Mouse (Mus musculus): ENCODE data around the gene Gucd1. TPM values are rescaled to one million over a fixed set of nuclear protein-coding genes. Genes with fewer than 3 reads are reported as not detected.

Gucd1 gene
- polyA plus RNA-seq, 1 experiment from 2014 or later = 32.8 TPM

DNA sequence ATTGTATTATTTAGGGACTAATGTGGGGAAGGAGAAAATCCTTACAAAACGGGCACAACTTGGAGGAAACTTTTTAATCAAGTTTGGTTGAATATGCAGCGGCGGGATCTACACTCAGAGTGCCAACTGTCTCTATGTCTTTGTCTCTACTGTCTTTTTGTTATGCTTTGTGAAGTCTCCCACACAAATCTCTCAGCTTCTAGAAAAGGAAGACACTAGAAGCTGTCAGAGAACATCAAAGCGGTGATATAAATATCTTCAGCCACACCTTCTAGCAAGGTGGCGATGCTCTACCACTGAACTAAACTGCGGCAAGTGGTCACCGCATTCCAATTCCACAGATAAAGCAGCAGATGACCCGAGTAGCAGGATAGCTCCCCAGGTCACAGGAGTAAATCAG lies 111.9 kb downstream of the Gucd1 start:
- no peak for ATAC-seq (ENCODE audit: insufficient number of reproducible peaks, insufficient read depth, low FRiP score, low read depth)

DNA sequence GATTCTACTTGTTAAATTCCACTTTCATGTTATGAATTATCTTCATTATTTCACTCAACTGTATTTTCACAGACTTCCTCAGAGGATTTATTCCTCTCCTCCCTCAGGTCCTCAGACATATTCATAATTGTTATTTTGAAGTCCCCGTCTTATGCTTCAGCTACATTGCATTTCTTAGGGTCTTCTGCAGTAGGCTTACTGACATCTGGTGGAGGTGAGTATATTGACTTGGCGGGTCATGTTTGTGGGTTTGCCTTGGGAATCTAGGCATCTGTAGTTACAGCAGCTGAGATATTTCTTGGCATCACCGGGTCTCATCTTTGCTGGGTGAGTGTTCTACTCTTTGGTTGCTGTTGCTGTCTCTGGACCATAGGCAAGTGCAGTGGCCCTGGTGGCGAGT lies 116.8 kb downstream of the Gucd1 start, which contains the start of gene Upb1:
Upb1 (plus strand) TSS at position 158 of the 400 bp plus-strand sequence.
- Histone ChIP-seq H3K4me1 (ENCODE audit: control insufficient read depth in 2 of 2, insufficient read depth in 2 of 2, low read length in 2 of 2) (peaks cover 0 to under 1% of the 10 kb centered on the region in 2 experiments; a peak in 1 of 4 replicates), H3K4me2 (ENCODE audit: low read length) (no peak within 1 kb of the TSS), H3K27me3 (ENCODE audit: control insufficient read depth, insufficient read depth, low read length) (no peaks in the 10 kb centered on the region), H3K36me3 (ENCODE audit: control insufficient read depth, insufficient read depth, low read length) (no peaks in the 10 kb centered on the region), H3K9ac (ENCODE audit: low read length) (no peak within 1 kb of the TSS), H3K27ac (replicated peaks in 1 of 2; ENCODE audit: control insufficient read depth in 1 of 2, insufficient read depth in 1 of 2, low read depth in 2 of 2, low read length in 2 of 2) (no peak within 1 kb of the TSS), H3K9me3 (ENCODE audit: control insufficient read depth, low read length) (no peaks in the 10 kb centered on the region), H3K4me3 (ENCODE audit: control insufficient read depth in 1 of 2, insufficient read depth in 1 of 2, low read depth in 1 of 2, low read length in 2 of 2) (no peak within 1 kb of the TSS)
- 70% methylated on average over 4 of the region's 4 CpGs for WGBS
- no peak for ATAC-seq (ENCODE audit: insufficient number of reproducible peaks, insufficient read depth, low FRiP score, low read depth)

More for the DNA sequence above, 111.9 kb downstream of the Gucd1 start:
- Histone ChIP-seq H3K4me1 (ENCODE audit: control insufficient read depth in 2 of 2, insufficient read depth in 2 of 2, low read length in 2 of 2) (peaks cover 10 to 16% of the 10 kb centered on the region in 2 experiments), H3K27ac (replicated peaks in 1 of 2; ENCODE audit: control insufficient read depth in 1 of 2, insufficient read depth in 1 of 2, low read depth in 2 of 2, low read length in 2 of 2) (no peak overlapping the region), H3K4me2 (ENCODE audit: low read length) (no peak overlapping the region), H3K9me3 (ENCODE audit: control insufficient read depth, low read length) (no peaks in the 10 kb centered on the region), H3K36me3 (ENCODE audit: control insufficient read depth, insufficient read depth, low read length) (no peaks in the 10 kb centered on the region), H3K4me3 (ENCODE audit: control insufficient read depth in 1 of 2, insufficient read depth in 1 of 2, low read depth in 1 of 2, low read length in 2 of 2) (no peak overlapping the region), H3K27me3 (ENCODE audit: control insufficient read depth, insufficient read depth, low read length) (no peaks in the 10 kb centered on the region), H3K9ac (ENCODE audit: low read length) (no peak overlapping the region)
- 52% methylated on average over 8 of the region's 8 CpGs for WGBS

DNA sequence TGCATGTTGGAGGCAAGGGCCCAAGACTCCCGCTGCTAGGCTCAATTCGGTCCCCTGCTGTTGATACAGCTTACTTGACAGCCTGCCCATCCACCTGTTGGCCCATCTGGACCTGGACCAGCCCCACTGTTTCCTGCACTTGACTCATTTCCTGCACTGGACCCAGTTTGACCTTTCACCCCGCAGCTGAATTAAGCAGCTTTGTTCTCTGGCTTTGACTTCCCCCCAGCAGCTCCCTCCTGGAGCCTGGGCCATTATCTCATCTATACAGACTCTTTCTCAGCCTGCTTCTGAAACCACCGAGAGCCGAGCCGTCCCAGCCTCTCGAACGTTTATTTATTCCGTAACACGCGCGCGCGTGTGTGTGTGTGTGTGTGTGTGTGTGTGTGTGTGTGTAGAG lies 120.8 kb downstream of the Gucd1 start:
- WGBS = 51% methylated on average over 14 of the region's 14 CpGs
- Histone ChIP-seq H3K27me3 (ENCODE audit: control insufficient read depth, insufficient read depth, low read length) (no peaks in the 10 kb centered on the region), H3K4me3 (ENCODE audit: control insufficient read depth in 1 of 2, insufficient read depth in 1 of 2, low read depth in 1 of 2, low read length in 2 of 2) (no peak overlapping the region), H3K36me3 (ENCODE audit: control insufficient read depth, insufficient read depth, low read length) (no peaks in the 10 kb centered on the region), H3K4me1 (ENCODE audit: control insufficient read depth in 2 of 2, insufficient read depth in 2 of 2, low read length in 2 of 2) (no peaks in the 10 kb centered on the region), H3K9ac (ENCODE audit: low read length) (no peak overlapping the region), H3K4me2 (ENCODE audit: low read length) (no peak overlapping the region), H3K27ac (replicated peaks in 1 of 2; ENCODE audit: control insufficient read depth in 1 of 2, insufficient read depth in 1 of 2, low read depth in 2 of 2, low read length in 2 of 2) (peak overlapping the region in 1 of 2 experiments; percentile 17; a peak in 1 of 4 replicates), H3K9me3 (ENCODE audit: control insufficient read depth, low read length) (no peaks in the 10 kb centered on the region)
- peak; percentile 50; the same call in 1 of the 2 replicates for ATAC-seq (ENCODE audit: insufficient number of reproducible peaks, insufficient read depth, low FRiP score, low read depth)

DNA sequence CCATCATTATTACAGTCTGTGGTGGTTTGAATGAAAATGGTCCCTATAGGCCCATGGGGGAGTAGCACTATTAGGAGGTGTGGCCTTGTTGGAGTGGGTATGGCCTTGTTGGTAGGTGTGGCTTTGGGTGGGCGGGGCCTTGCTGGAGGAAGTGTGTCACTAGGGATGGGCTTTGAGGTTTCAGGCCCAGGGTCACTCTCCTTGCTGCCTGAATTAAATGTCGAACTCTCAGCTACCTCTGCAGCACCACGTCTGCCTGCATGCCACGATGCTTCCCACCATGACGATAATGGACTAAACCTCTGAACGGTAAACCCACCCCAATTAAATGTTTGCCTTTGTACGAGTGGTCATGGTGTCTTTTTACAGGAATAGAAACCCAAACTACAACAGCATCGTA lies 123.0 kb downstream of the Gucd1 start:
- H3K36me3 ChIP-seq (ENCODE audit: control insufficient read depth, insufficient read depth, low read length) = no peaks in the 10 kb centered on the region
- H3K9ac ChIP-seq (ENCODE audit: low read length) = no peak overlapping the region
- no peak for ATAC-seq (ENCODE audit: insufficient number of reproducible peaks, insufficient read depth, low FRiP score, low read depth)
- H3K4me3 ChIP-seq (ENCODE audit: control insufficient read depth in 1 of 2, insufficient read depth in 1 of 2, low read depth in 1 of 2, low read length in 2 of 2) = no peak overlapping the region
- H3K9me3 ChIP-seq (ENCODE audit: control insufficient read depth, low read length) = no peaks in the 10 kb centered on the region
- H3K27me3 ChIP-seq (ENCODE audit: control insufficient read depth, insufficient read depth, low read length) = no peaks in the 10 kb centered on the region
- 84% methylated on average over 8 of the region's 8 CpGs for WGBS
- H3K4me1 ChIP-seq (ENCODE audit: control insufficient read depth in 2 of 2, insufficient read depth in 2 of 2, low read length in 2 of 2) = no peaks in the 10 kb centered on the region
- no peak overlapping the region for H3K27ac ChIP-seq (replicated peaks in 1 of 2; ENCODE audit: control insufficient read depth in 1 of 2, insufficient read depth in 1 of 2, low read depth in 2 of 2, low read length in 2 of 2)
- no peak overlapping the region for H3K4me2 ChIP-seq (ENCODE audit: low read length)

DNA sequence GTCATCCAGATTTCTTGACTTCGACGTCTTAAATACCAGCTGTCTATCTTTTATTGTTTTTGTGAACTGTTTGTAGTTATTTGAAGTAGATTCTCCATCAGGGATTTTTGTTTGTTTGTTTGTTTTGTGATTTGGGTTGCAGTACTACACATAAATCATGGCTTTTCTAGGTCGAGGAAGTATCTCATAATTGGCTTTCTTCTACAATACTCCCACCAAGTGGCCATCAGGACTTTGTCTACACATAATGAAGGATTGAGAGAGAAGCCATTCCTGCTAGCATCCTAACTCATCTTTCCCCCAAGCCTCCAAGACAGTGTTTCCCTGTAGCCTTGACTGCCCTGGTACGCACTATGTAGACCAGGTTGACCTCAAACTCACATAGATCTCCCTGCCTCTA lies 126.9 kb downstream of the Gucd1 start:
- no peak for ATAC-seq (ENCODE audit: insufficient number of reproducible peaks, insufficient read depth, low FRiP score, low read depth)
- H3K9ac ChIP-seq (ENCODE audit: low read length) = no peak overlapping the region
- 0 out of 2 replicates have a peak, but pooled peaks cover 2% of the 10 kb centered on the region for H3K9me3 ChIP-seq (ENCODE audit: control insufficient read depth, low read length)
- no peak overlapping the region for H3K4me3 ChIP-seq (ENCODE audit: control insufficient read depth in 1 of 2, insufficient read depth in 1 of 2, low read depth in 1 of 2, low read length in 2 of 2)
- no peaks in the 10 kb centered on the region for H3K36me3 ChIP-seq (ENCODE audit: control insufficient read depth, insufficient read depth, low read length)
- no peaks in the 10 kb centered on the region for H3K27me3 ChIP-seq (ENCODE audit: control insufficient read depth, insufficient read depth, low read length)
- H3K4me2 ChIP-seq (ENCODE audit: low read length) = no peak overlapping the region
- WGBS = 74% methylated on average over 4 of the region's 4 CpGs
- no peaks in the 10 kb centered on the region for H3K4me1 ChIP-seq (ENCODE audit: control insufficient read depth in 2 of 2, insufficient read depth in 2 of 2, low read length in 2 of 2)
- no peak overlapping the region for H3K27ac ChIP-seq (replicated peaks in 1 of 2; ENCODE audit: control insufficient read depth in 1 of 2, insufficient read depth in 1 of 2, low read depth in 2 of 2, low read length in 2 of 2)

DNA sequence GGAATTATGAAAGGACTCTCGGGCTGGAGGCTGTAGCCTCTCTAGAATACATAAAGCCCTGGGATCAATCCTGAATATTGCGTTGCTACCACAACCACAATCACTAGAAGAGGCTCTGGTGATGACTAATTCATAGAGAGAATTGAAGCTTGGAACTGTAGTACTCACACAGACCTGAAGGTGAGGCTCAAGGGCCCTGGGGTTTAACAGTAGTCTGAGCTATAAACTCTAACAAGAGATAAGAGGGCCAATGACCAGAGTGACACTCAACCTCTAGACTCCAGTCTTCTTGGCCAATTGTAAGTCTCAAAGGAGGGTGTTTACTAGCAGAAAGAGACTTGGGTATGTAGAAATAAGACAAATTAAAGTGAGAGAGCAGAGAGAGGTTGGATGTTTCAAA lies 127.6 kb downstream of the Gucd1 start:
- Histone ChIP-seq H3K9me3 (ENCODE audit: control insufficient read depth, low read length) (0 out of 2 replicates have a peak, but pooled peaks cover 2% of the 10 kb centered on the region), H3K4me2 (ENCODE audit: low read length) (no peak overlapping the region), H3K9ac (ENCODE audit: low read length) (no peak overlapping the region), H3K4me3 (ENCODE audit: control insufficient read depth in 1 of 2, insufficient read depth in 1 of 2, low read depth in 1 of 2, low read length in 2 of 2) (no peak overlapping the region), H3K4me1 (ENCODE audit: control insufficient read depth in 2 of 2, insufficient read depth in 2 of 2, low read length in 2 of 2) (no peaks in the 10 kb centered on the region), H3K27ac (replicated peaks in 1 of 2; ENCODE audit: control insufficient read depth in 1 of 2, insufficient read depth in 1 of 2, low read depth in 2 of 2, low read length in 2 of 2) (no peak overlapping the region), H3K36me3 (ENCODE audit: control insufficient read depth, insufficient read depth, low read length) (no peaks in the 10 kb centered on the region), H3K27me3 (ENCODE audit: control insufficient read depth, insufficient read depth, low read length) (no peaks in the 10 kb centered on the region)
- WGBS = 81% methylated on average over 2 of the region's 2 CpGs
- no peak for ATAC-seq (ENCODE audit: insufficient number of reproducible peaks, insufficient read depth, low FRiP score, low read depth)

- Histone ChIP-seq H3K4me1 (ENCODE audit: control insufficient read depth in 2 of 2, insufficient read depth in 2 of 2, low read length in 2 of 2) (peaks cover 4 to 8% of the 10 kb centered on the region in 2 experiments), H3K36me3 (ENCODE audit: control insufficient read depth, insufficient read depth, low read length) (no peaks in the 10 kb centered on the region), H3K4me3 (ENCODE audit: control insufficient read depth in 1 of 2, insufficient read depth in 1 of 2, low read depth in 1 of 2, low read length in 2 of 2) (no peak overlapping the region), H3K27me3 (ENCODE audit: control insufficient read depth, insufficient read depth, low read length) (no peaks in the 10 kb centered on the region), H3K27ac (replicated peaks in 1 of 2; ENCODE audit: control insufficient read depth in 1 of 2, insufficient read depth in 1 of 2, low read depth in 2 of 2, low read length in 2 of 2) (peak overlapping the region; percentile 64 to 66), H3K9me3 (ENCODE audit: control insufficient read depth, low read length) (0 out of 2 replicates have a peak, but pooled peaks cover 1% of the 10 kb centered on the region), H3K9ac (ENCODE audit: low read length) (no peak overlapping the region), H3K4me2 (ENCODE audit: low read length) (peak overlapping the region; percentile 40)
- 0 out of 2 replicates have a peak, but pooled peaks have one; percentile 32 for ATAC-seq (ENCODE audit: insufficient number of reproducible peaks, insufficient read depth, low FRiP score, low read depth)
- WGBS = 23% methylated on average over 10 of the region's 10 CpGs
These were observed 139.1 kb downstream of the Gucd1 start for GRCm38 (mm10) chr10:75378688-75379087.

All from heart, embryonic 14.5 days (tissue).